In genomic region chr17:37270702-37271092, GRCm38 (mm10) we compare ENCODE assay signal across 8 mouse cellular contexts. TPM values are rescaled to one million over a fixed set of nuclear protein-coding genes. Genes with fewer than 3 reads are reported as not detected.
A peak's percentile ranks its signal among the peaks of the same experiment; 100 is the strongest.
DNase-seq lines count a peak whose midpoint lies in the region; ATAC-seq and TF ChIP-seq lines count a peak whose summit lies in the region.

No protein-coding gene starts in this region.

- peak overlapping the region; percentile 95 for H3K4me2 ChIP-seq in hindbrain, embryonic 15.5 days
- peak overlapping the region; percentile 81 for H3K4me2 ChIP-seq in limb, embryonic 15.5 days
- peak overlapping the region; percentile 76 for H3K4me2 ChIP-seq in midbrain, embryonic 15.5 days

- no peaks in the 10 kb centered on the region for H3K9me3 ChIP-seq in hindbrain, embryonic 15.5 days
- H3K9me3 ChIP-seq in limb, embryonic 15.5 days, result no peaks in the 10 kb centered on the region
- H3K9me3 ChIP-seq in midbrain, embryonic 15.5 days, result no peaks in the 10 kb centered on the region

- no peaks in the 10 kb centered on the region for H3K27me3 ChIP-seq in hindbrain, embryonic 15.5 days
- no peaks in the 10 kb centered on the region for H3K27me3 ChIP-seq in limb, embryonic 15.5 days
- no peaks in the 10 kb centered on the region for H3K27me3 ChIP-seq in midbrain, embryonic 15.5 days (replicated peaks)

- ATAC-seq in hindbrain, embryonic 15.5 days (ENCODE audit: low FRiP score, low read depth), result peak; percentile 45
- no peak for ATAC-seq in limb, embryonic 15.5 days (ENCODE audit: insufficient number of reproducible peaks, low FRiP score, low TSS enrichment, low read depth)
- peak; percentile 48 for ATAC-seq in midbrain, embryonic 15.5 days (replicated peaks)

- H3K36me3 ChIP-seq in hindbrain, embryonic 15.5 days, result no peaks in the 10 kb centered on the region
- no peaks in the 10 kb centered on the region for H3K36me3 ChIP-seq in limb, embryonic 15.5 days
- no peaks in the 10 kb centered on the region for H3K36me3 ChIP-seq in midbrain, embryonic 15.5 days (replicated peaks)

- WGBS in hindbrain, embryonic 15.5 days, result 68% methylated on average over 8 of the region's 8 CpGs
- 61% methylated on average over 8 of the region's 8 CpGs for WGBS in limb, embryonic 15.5 days
- WGBS in midbrain, embryonic 15.5 days, result 75% methylated on average over 8 of the region's 8 CpGs

- TF ChIP-seq CTCF in gastrocnemius, adult 2 months (IDR thresholded peaks at IDR 0.05), result no peak

- peak; percentile 8 to 13 for DNase-seq in cerebellum, postnatal 25 days
- no peak for DNase-seq in cerebellum, adult 8-10 months
- peak; percentile 49 for DNase-seq in adrenal gland, adult 8-10 months
- DNase-seq in gastrocnemius, adult 2 months, result peak; percentile 71
- DNase-seq in testis, postnatal 10 days (ENCODE audit: low spot score), result peak; percentile 49

- no peaks in the 10 kb centered on the region for H3K4me1 ChIP-seq in hindbrain, embryonic 15.5 days (replicated peaks)
- peaks cover 4% of the 10 kb centered on the region; the same call in 1 of the 2 replicates for H3K4me1 ChIP-seq in limb, embryonic 15.5 days
- no peaks in the 10 kb centered on the region for H3K4me1 ChIP-seq in midbrain, embryonic 15.5 days

- H3K4me3 ChIP-seq in gastrocnemius, adult 2 months, result peak overlapping the region; percentile 88
- H3K4me3 ChIP-seq in hindbrain, embryonic 15.5 days, result peak overlapping the region; percentile 56
- peak overlapping the region; percentile 50 for H3K4me3 ChIP-seq in limb, embryonic 15.5 days
- peak overlapping the region; percentile 42 for H3K4me3 ChIP-seq in midbrain, embryonic 15.5 days

- intact Hi-C loops in gastrocnemius, adult 2 months (cut with DNase I), result no loop called here

- H3K27ac ChIP-seq in gastrocnemius, adult 2 months, result peak overlapping the region; percentile 86
- no peak overlapping the region for H3K27ac ChIP-seq in hindbrain, embryonic 15.5 days (replicated peaks)
- H3K27ac ChIP-seq in limb, embryonic 15.5 days, result no peak overlapping the region
- H3K27ac ChIP-seq in midbrain, embryonic 15.5 days, result no peak overlapping the region

- peak overlapping the region; percentile 39; the same call in 1 of the 2 replicates for H3K9ac ChIP-seq in hindbrain, embryonic 15.5 days
- H3K9ac ChIP-seq in limb, embryonic 15.5 days, result no peak overlapping the region
- H3K9ac ChIP-seq in midbrain, embryonic 15.5 days, result no peak overlapping the region

RNA-seq across cellular contexts. Expression of gene H2-M3, which starts 0.7 kb away (rescaled TPM):
- 1 to 10 TPM; 5.5 to 8.0 (median 6.8) TPM for total RNA-seq in adrenal gland, adult 8-10 months (2022)
- total RNA-seq in gastrocnemius, adult 2 months (2021), result 1 to 10 TPM in 1 of 2 experiments, under 1 TPM in 1; 0.77 to 1.6 TPM
- 0.87 and 1.5 TPM in 2 replicates for polyA plus RNA-seq in hindbrain, embryonic 15.5 days (2015; fragmentation: Nextera tagmentation; extraction: Ambion mirVana)
- 1.9 and 3.3 TPM in 2 replicates for polyA plus RNA-seq in limb, embryonic 15.5 days (2015; fragmentation: Nextera tagmentation; extraction: Ambion mirVana)
- 1.3 and 1.6 TPM in 2 replicates for polyA plus RNA-seq in midbrain, embryonic 15.5 days (2015; fragmentation: Nextera tagmentation; extraction: Ambion mirVana)

RNA-seq across cellular contexts. Expression of gene Olfr98, which starts 7.1 kb away (rescaled TPM):
- not detected for total RNA-seq in adrenal gland, adult 8-10 months (2022)
- total RNA-seq in gastrocnemius, adult 2 months (2021), result not detected
- not detected in 2 replicates for polyA plus RNA-seq in hindbrain, embryonic 15.5 days (2015; fragmentation: Nextera tagmentation; extraction: Ambion mirVana)
- not detected in 2 replicates for polyA plus RNA-seq in limb, embryonic 15.5 days (2015; fragmentation: Nextera tagmentation; extraction: Ambion mirVana)
- polyA plus RNA-seq in midbrain, embryonic 15.5 days (2015; fragmentation: Nextera tagmentation; extraction: Ambion mirVana), result not detected in 2 replicates

RNA-seq across cellular contexts. Expression of gene Olfr99, which starts 12.6 kb away (rescaled TPM):
- total RNA-seq in adrenal gland, adult 8-10 months (2022), result not detected
- total RNA-seq in gastrocnemius, adult 2 months (2021), result not detected
- not detected in 2 replicates for polyA plus RNA-seq in hindbrain, embryonic 15.5 days (2015; fragmentation: Nextera tagmentation; extraction: Ambion mirVana)
- not detected in 2 replicates for polyA plus RNA-seq in limb, embryonic 15.5 days (2015; fragmentation: Nextera tagmentation; extraction: Ambion mirVana)
- polyA plus RNA-seq in midbrain, embryonic 15.5 days (2015; fragmentation: Nextera tagmentation; extraction: Ambion mirVana), result not detected in 2 replicates

RNA-seq across cellular contexts. Expression of gene Olfr101, which starts 33.4 kb away (rescaled TPM):
- not detected for total RNA-seq in adrenal gland, adult 8-10 months (2022)
- total RNA-seq in gastrocnemius, adult 2 months (2021), result not detected
- not detected in 2 replicates for polyA plus RNA-seq in hindbrain, embryonic 15.5 days (2015; fragmentation: Nextera tagmentation; extraction: Ambion mirVana)
- polyA plus RNA-seq in limb, embryonic 15.5 days (2015; fragmentation: Nextera tagmentation; extraction: Ambion mirVana), result not detected in 2 replicates
- polyA plus RNA-seq in midbrain, embryonic 15.5 days (2015; fragmentation: Nextera tagmentation; extraction: Ambion mirVana), result not detected in 2 replicates

RNA-seq across cellular contexts. Expression of gene Olfr97, which starts 33.6 kb away (rescaled TPM):
- not detected for total RNA-seq in adrenal gland, adult 8-10 months (2022)
- total RNA-seq in gastrocnemius, adult 2 months (2021), result not detected
- polyA plus RNA-seq in hindbrain, embryonic 15.5 days (2015; fragmentation: Nextera tagmentation; extraction: Ambion mirVana), result not detected in 2 replicates
- polyA plus RNA-seq in limb, embryonic 15.5 days (2015; fragmentation: Nextera tagmentation; extraction: Ambion mirVana), result not detected in 2 replicates
- polyA plus RNA-seq in midbrain, embryonic 15.5 days (2015; fragmentation: Nextera tagmentation; extraction: Ambion mirVana), result not detected in 2 replicates
